Mouse (Mus musculus) C2C12 (cell line): ENCODE measurements around the gene Bcar3.

ENCODE experiments used
- CTCF ChIP-seq: IDR thresholded peaks from one replicate; pipeline ENCODE4 v1.5.1; 2011; ENCODE audit not compliant: control insufficient read depth, insufficient read depth, insufficient read length
- FOSL1 ChIP-seq: IDR thresholded peaks from one replicate; pipeline ENCODE4 v1.8.0; 2011; ENCODE audit warnings: mild to moderate bottlenecking, low read length; ENCODE audit not compliant: poor library complexity, insufficient read depth, severe bottlenecking
- MYOD1 ChIP-seq: IDR thresholded peaks from one replicate; pipeline ENCODE4 v1.6.1; 2011; ENCODE audit warnings: low read depth; ENCODE audit not compliant: control insufficient read depth, insufficient read length

DNA sequence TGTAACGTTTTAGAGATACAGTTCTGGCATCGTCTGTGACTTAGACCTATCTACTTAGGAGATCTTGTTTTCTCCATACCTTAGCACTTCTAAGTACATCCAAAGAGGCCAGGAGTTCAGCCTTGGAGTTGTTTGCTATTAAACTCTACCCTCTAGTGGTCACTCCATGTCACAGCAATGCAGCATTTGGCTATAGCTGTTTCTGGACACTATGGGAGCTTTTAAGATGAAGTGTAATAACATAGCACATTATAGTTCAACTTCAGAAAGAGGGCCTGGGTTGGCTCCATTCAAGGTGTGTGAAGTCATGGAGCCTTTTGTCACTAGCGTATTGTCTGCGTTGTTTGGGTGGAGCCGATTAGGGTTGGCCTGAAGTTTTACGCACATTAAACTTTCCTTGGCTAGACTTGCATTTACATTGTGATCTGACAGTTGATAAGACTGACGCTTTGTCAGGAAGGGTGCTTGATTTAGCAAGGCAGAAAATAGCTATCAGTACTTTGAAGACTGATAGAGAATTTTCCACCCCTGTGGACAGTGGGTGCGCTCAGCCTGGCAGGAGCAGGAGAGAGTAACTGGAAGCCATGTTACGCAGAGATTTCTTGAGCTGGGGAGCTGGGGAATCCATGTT lies 172.3 kb downstream of the Bcar3 start:
- TF ChIP-seq CTCF = peak; percentile 45
- no peak for TF ChIP-seq FOSL1
- no peak for TF ChIP-seq MYOD1
